Mouse (Mus musculus): Measurements from ENCODE around the gene Afdn. TPM values are rescaled to one million over a fixed set of nuclear protein-coding genes. Genes with fewer than 3 reads are reported as not detected.
"Not testable (repeated sequence)": the region's sequence is repeated elsewhere in the genome, so short reads cannot be mapped to it uniquely, and the experiment has no call there.

Gene Afdn
- polyA plus RNA-seq, 1 experiment from 2014 or later = 86.2 TPM

GRCm38 (mm10) chr17:13939231-13939630 is 178.9 kb downstream of the Afdn start:
- ATAC-seq (replicated peaks; ENCODE audit: low FRiP score, low TSS enrichment, low read depth); H3K4me1 ChIP-seq (replicated peaks; ENCODE audit: control insufficient read depth, insufficient read depth, low read length); H3K27ac ChIP-seq (ENCODE audit: low read depth); H3K27me3 ChIP-seq (replicated peaks; ENCODE audit: control insufficient read depth, insufficient read depth, low read length); DNase-seq (ENCODE audit: low spot score); H3K4me3 ChIP-seq (ENCODE audit: low read depth, low read length); H3K9me3 ChIP-seq (ENCODE audit: control insufficient read depth, low read length); H3K9ac ChIP-seq (ENCODE audit: low read length); H3K4me2 ChIP-seq (ENCODE audit: low read length); H3K36me3 ChIP-seq (ENCODE audit: control insufficient read depth, insufficient read depth, low read length): not testable (repeated sequence)
- WGBS = 83% methylated on average over 2 of the region's 2 CpGs

- Histone ChIP-seq H3K4me3 (ENCODE audit: low read depth, low read length) (no peak overlapping the region), H3K4me1 (replicated peaks; ENCODE audit: control insufficient read depth, insufficient read depth, low read length) (no peaks in the 10 kb centered on the region), H3K9ac (ENCODE audit: low read length) (no peak overlapping the region), H3K27ac (ENCODE audit: low read depth) (no peak overlapping the region), H3K4me2 (ENCODE audit: low read length) (no peak overlapping the region), H3K9me3 (ENCODE audit: control insufficient read depth, low read length) (no peaks in the 10 kb centered on the region), H3K36me3 (ENCODE audit: control insufficient read depth, insufficient read depth, low read length) (no peaks in the 10 kb centered on the region), H3K27me3 (replicated peaks; ENCODE audit: control insufficient read depth, insufficient read depth, low read length) (no peaks in the 10 kb centered on the region)
- ATAC-seq (replicated peaks; ENCODE audit: low FRiP score, low TSS enrichment, low read depth) = no peak
- 60% methylated on average over 1 of the region's 1 CpGs for WGBS
- no peak for DNase-seq (ENCODE audit: low spot score)
Observed at GRCm38 (mm10) chr17:13940487-13940886, 180.1 kb downstream of the Afdn start.

GRCm38 (mm10) chr17:13948073-13948472 is 187.7 kb downstream of the Afdn start, which contains the start of gene Gm7168:
Gm7168 (plus strand) TSS chr17:13948373.
- not testable (repeated sequence) for H3K27ac ChIP-seq (ENCODE audit: low read depth); ATAC-seq (replicated peaks; ENCODE audit: low FRiP score, low TSS enrichment, low read depth); H3K27me3 ChIP-seq (replicated peaks; ENCODE audit: control insufficient read depth, insufficient read depth, low read length); H3K9me3 ChIP-seq (ENCODE audit: control insufficient read depth, low read length); DNase-seq (ENCODE audit: low spot score); H3K4me3 ChIP-seq (ENCODE audit: low read depth, low read length); H3K36me3 ChIP-seq (ENCODE audit: control insufficient read depth, insufficient read depth, low read length); H3K4me1 ChIP-seq (replicated peaks; ENCODE audit: control insufficient read depth, insufficient read depth, low read length); H3K4me2 ChIP-seq (ENCODE audit: low read length); H3K9ac ChIP-seq (ENCODE audit: low read length)
- WGBS = 71% methylated on average over 1 of the region's 2 CpGs

- H3K9ac ChIP-seq (ENCODE audit: low read length); H3K4me2 ChIP-seq (ENCODE audit: low read length); DNase-seq (ENCODE audit: low spot score); H3K27me3 ChIP-seq (replicated peaks; ENCODE audit: control insufficient read depth, insufficient read depth, low read length); H3K4me1 ChIP-seq (replicated peaks; ENCODE audit: control insufficient read depth, insufficient read depth, low read length); H3K4me3 ChIP-seq (ENCODE audit: low read depth, low read length); ATAC-seq (replicated peaks; ENCODE audit: low FRiP score, low TSS enrichment, low read depth); H3K9me3 ChIP-seq (ENCODE audit: control insufficient read depth, low read length); H3K36me3 ChIP-seq (ENCODE audit: control insufficient read depth, insufficient read depth, low read length); H3K27ac ChIP-seq (ENCODE audit: low read depth): not testable (repeated sequence)
- WGBS = 85% methylated on average over 1 of the region's 1 CpGs
Observed at GRCm38 (mm10) chr17:13951570-13951969, 191.2 kb downstream of the Afdn start.

Other genes with a start within 250 kb of the Afdn start
- 3.4 and 5.2 TPM in 2 replicates for gene Tcte2, start 1.3 kb downstream of the Afdn start, polyA plus RNA-seq (2014; fragmentation: Nextera tagmentation; extraction: Ambion mirVana)
- not detected in 2 replicates for gene Gm7168, start 187.8 kb downstream of the Afdn start, polyA plus RNA-seq (2014; fragmentation: Nextera tagmentation; extraction: Ambion mirVana)
- gene Gm7356, start 243.2 kb downstream of the Afdn start, polyA plus RNA-seq (2014; fragmentation: Nextera tagmentation; extraction: Ambion mirVana) = not detected in 2 replicates

Measured in intestine, embryonic 14.5 days (tissue).